Mouse (Mus musculus): ENCODE data around the gene Pnpla2. TPM values are rescaled to one million over a fixed set of nuclear protein-coding genes. Genes with fewer than 3 reads are reported as not detected.

The Pnpla2 gene
- polyA plus RNA-seq, 1 experiment from 2014 or later = 19.1 TPM

GRCm38 (mm10) chr7:141466607-141467148 lies 11.7 kb downstream of the Pnpla2 start:
- H3K4me2 ChIP-seq (replicated peaks) = peak overlapping the region; percentile 65
- H3K4me1 ChIP-seq = peaks cover 52% of the 10 kb centered on the region
- ATAC-seq (ENCODE audit: low FRiP score) = no peak
- no peaks in the 10 kb centered on the region for H3K9me3 ChIP-seq (replicated peaks)
- H3K9ac ChIP-seq = peak overlapping the region; percentile 77
- H3K27ac ChIP-seq = peak overlapping the region; percentile 92; the same call in 1 of the 2 replicates
- peaks cover 52% of the 10 kb centered on the region for H3K27me3 ChIP-seq
- 65% methylated on average over 10 of the region's 10 CpGs for WGBS
- peak overlapping the region; percentile 61 for H3K4me3 ChIP-seq
- peaks cover 23% of the 10 kb centered on the region for H3K36me3 ChIP-seq

DNA sequence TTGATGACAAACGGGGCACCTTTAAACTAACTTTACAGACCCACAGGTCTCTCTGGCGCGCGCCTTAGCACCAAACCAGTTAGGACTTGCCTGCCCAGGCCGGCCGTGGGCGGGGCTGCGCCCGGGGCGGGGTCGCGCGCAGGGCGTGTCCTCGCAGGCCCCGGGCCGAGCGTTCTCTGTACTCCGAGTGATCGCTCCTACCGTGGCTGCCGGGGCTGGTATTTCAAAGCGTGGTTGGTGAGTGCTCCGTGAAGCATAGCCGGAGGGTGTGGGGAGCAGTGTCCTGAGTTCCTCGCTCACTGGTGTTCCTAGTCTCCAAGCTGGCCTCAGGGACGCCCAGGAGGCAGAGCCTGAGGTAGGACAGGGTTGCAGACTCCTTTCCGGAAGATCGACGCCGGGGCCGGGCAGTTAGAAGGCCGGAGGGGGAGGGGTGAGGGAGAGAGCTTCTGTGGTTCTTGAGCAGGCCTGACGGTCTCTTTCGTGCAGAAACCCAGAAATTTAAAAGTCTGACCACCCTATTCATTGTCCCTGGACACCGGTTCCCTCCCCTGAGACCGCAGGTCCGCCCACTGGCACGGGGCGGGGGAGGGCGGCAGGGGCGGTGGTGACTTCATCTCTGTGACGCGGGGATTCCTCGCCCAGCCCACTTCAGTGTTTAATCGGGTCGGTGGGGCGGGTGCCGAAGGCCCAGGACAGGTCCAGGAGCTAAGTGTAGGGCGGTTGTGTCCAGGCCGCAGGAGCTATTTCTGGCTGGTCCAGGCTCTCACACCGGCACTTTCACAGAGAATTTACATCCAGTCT lies 12.4 kb downstream of the Pnpla2 start, which contains the start of gene Cd151:
TSS of gene Cd151 (plus strand) at position 163 of the 801 bp plus-strand sequence.
- H3K9me3 ChIP-seq (replicated peaks) = no peaks in the 10 kb centered on the region
- H3K4me2 ChIP-seq (replicated peaks) = peak within 1 kb of the TSS; percentile 65
- peak within 1 kb of the TSS; percentile 77 for H3K9ac ChIP-seq
- peaks cover 45% of the 10 kb centered on the region for H3K4me1 ChIP-seq
- WGBS = under 1% methylated on average over 52 of the region's 52 CpGs
- H3K4me3 ChIP-seq = peak within 1 kb of the TSS; percentile 61
- peak; percentile 59 for ATAC-seq (ENCODE audit: low FRiP score)
- H3K36me3 ChIP-seq = peaks cover 29% of the 10 kb centered on the region
- H3K27me3 ChIP-seq = peaks cover 45% of the 10 kb centered on the region
- H3K27ac ChIP-seq = peak within 1 kb of the TSS; percentile 92

DNA sequence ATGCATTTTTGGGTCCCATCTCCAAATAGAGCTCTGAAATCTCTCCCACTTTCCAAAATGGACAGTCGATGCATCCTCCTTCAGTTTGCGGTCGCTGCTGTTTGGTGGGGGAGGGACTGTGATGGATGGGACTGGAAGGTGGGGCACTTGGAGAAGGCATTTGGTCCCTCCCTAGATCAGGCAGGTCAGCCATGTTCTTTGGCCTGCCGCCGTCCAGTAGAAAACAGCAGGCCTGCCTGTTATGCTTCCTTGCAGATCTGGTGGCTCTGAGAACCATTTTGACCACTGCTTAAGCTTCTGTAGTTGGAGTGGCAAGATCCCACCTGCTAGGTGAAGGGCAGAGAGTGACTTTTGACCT lies 13.1 kb downstream of the Pnpla2 start:
- Histone ChIP-seq H3K4me1 (peaks cover 45% of the 10 kb centered on the region), H3K4me3 (peak overlapping the region; percentile 61), H3K4me2 (replicated peaks) (peak overlapping the region; percentile 65), H3K36me3 (peaks cover 34% of the 10 kb centered on the region), H3K27ac (peak overlapping the region; percentile 92), H3K27me3 (peaks cover 37% of the 10 kb centered on the region), H3K9me3 (replicated peaks) (no peaks in the 10 kb centered on the region), H3K9ac (peak overlapping the region; percentile 77)
- peak; percentile 38 for ATAC-seq (ENCODE audit: low FRiP score)
- 19% methylated on average over 5 of the region's 5 CpGs for WGBS

GRCm38 (mm10) chr7:141468522-141469211 lies 13.7 kb downstream of the Pnpla2 start:
- peaks cover 49% of the 10 kb centered on the region for H3K4me1 ChIP-seq

DNA sequence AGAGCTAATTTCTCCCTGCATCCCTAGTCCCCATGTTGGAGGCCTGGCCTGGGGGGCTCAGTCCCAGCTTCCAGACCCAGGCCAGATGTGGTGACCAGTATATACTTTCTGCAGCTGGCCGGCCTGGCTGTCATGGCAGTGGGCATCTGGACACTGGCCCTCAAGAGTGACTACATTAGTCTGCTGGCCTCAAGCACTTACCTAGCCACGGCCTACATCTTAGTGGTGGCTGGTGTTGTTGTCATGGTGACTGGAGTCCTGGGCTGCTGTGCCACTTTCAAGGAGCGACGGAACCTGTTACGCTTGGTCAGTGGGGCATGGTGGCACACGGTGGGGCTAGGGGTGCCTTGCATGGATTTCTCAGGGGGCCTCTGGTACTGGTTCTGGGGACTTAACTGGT lies 14.4 kb downstream of the Pnpla2 start:
- peak overlapping the region; percentile 77 for H3K9ac ChIP-seq
- 70% methylated on average over 6 of the region's 6 CpGs for WGBS
- peak overlapping the region; percentile 92 for H3K27ac ChIP-seq
- ATAC-seq (ENCODE audit: low FRiP score) = no peak
- peak overlapping the region; percentile 65 for H3K4me2 ChIP-seq (replicated peaks)
- no peaks in the 10 kb centered on the region for H3K9me3 ChIP-seq (replicated peaks)
- H3K4me3 ChIP-seq = peak overlapping the region; percentile 61
- H3K36me3 ChIP-seq = peaks cover 34% of the 10 kb centered on the region
- peaks cover 56% of the 10 kb centered on the region for H3K4me1 ChIP-seq
- peaks cover 25% of the 10 kb centered on the region for H3K27me3 ChIP-seq

More at GRCm38 (mm10) chr7:141468522-141469211, 13.7 kb downstream of the Pnpla2 start:
- H3K36me3 ChIP-seq = peaks cover 34% of the 10 kb centered on the region
- WGBS = 20% methylated on average over 8 of the region's 8 CpGs
- H3K27ac ChIP-seq = peak overlapping the region; percentile 92
- ATAC-seq (ENCODE audit: low FRiP score) = peak; percentile 85
- peaks cover 32% of the 10 kb centered on the region for H3K27me3 ChIP-seq
- H3K4me3 ChIP-seq = peak overlapping the region; percentile 61
- peak overlapping the region; percentile 77 for H3K9ac ChIP-seq
- no peaks in the 10 kb centered on the region for H3K9me3 ChIP-seq (replicated peaks)
- H3K4me2 ChIP-seq (replicated peaks) = peak overlapping the region; percentile 65

GRCm38 (mm10) chr7:141469901-141470636 lies 15.1 kb downstream of the Pnpla2 start:
- ATAC-seq (ENCODE audit: low FRiP score) = no peak
- no peaks in the 10 kb centered on the region for H3K9me3 ChIP-seq (replicated peaks)
- no peak overlapping the region for H3K4me3 ChIP-seq
- H3K27ac ChIP-seq = peak overlapping the region; percentile 5; the same call in 1 of the 2 replicates
- H3K4me2 ChIP-seq (replicated peaks) = peak overlapping the region; percentile 65
- WGBS = 95% methylated on average over 18 of the region's 18 CpGs
- peak overlapping the region; percentile 77; the same call in 1 of the 2 replicates for H3K9ac ChIP-seq
- peaks cover 54% of the 10 kb centered on the region for H3K4me1 ChIP-seq
- peaks cover 18% of the 10 kb centered on the region for H3K27me3 ChIP-seq
- peaks cover 34% of the 10 kb centered on the region for H3K36me3 ChIP-seq

DNA sequence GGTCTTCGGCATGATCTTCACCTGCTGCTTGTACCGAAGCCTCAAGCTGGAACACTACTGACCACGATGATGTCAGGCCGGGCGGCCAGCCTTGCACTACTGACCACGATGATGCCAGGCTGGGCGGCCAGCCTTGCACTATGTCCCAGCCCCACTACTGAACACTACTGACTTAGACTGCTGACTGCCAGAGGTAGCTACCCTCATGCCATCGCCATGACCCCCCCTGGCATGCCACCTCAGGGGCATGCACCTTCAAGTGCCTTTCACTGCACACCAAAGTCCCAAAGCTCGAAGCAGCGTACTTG lies 15.6 kb downstream of the Pnpla2 start:
- no peak overlapping the region for H3K4me3 ChIP-seq
- H3K9me3 ChIP-seq (replicated peaks) = no peaks in the 10 kb centered on the region
- no peak overlapping the region for H3K4me2 ChIP-seq (replicated peaks)
- WGBS = 92% methylated on average over 10 of the region's 10 CpGs
- peaks cover 51% of the 10 kb centered on the region for H3K4me1 ChIP-seq
- H3K27ac ChIP-seq = no peak overlapping the region
- H3K9ac ChIP-seq = no peak overlapping the region
- ATAC-seq (ENCODE audit: low FRiP score) = no peak
- H3K36me3 ChIP-seq = peaks cover 34% of the 10 kb centered on the region
- peaks cover 14% of the 10 kb centered on the region for H3K27me3 ChIP-seq

- H3K4me1 ChIP-seq = peaks cover 56% of the 10 kb centered on the region
- ATAC-seq (ENCODE audit: low FRiP score) = no peak
- WGBS = 98% methylated on average over 1 of the region's 1 CpGs
Observed at GRCm38 (mm10) chr7:141471236-141471635, 16.2 kb downstream of the Pnpla2 start.

DNA sequence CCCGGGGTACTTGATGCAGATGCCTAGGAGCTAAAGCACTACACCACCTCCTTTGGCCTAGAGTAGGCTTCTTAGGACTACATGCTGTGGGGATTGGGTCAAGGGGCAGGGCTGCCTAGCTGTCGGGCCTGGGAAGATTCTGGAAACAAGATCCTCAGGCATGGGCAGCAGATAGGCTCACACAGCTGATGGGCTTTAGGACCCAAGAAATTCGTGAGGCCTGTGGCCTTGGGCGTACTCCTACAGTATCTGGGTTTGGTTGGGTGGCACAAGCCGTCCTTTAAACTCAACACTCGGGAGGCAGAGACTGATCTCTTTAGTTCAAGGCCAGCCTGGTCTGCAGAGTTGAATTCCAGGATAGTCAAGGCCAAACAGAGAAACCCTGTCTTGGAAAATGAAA lies 17.2 kb downstream of the Pnpla2 start:
- no peak for ATAC-seq (ENCODE audit: low FRiP score)
- no peak overlapping the region for H3K4me3 ChIP-seq
- no peak overlapping the region for H3K9ac ChIP-seq
- H3K27ac ChIP-seq = no peak overlapping the region
- no peak overlapping the region for H3K4me2 ChIP-seq (replicated peaks)
- WGBS = 79% methylated on average over 6 of the region's 6 CpGs
- H3K27me3 ChIP-seq = peaks cover 18% of the 10 kb centered on the region
- peaks cover 34% of the 10 kb centered on the region for H3K36me3 ChIP-seq
- peaks cover 59% of the 10 kb centered on the region for H3K4me1 ChIP-seq
- H3K9me3 ChIP-seq (replicated peaks) = no peaks in the 10 kb centered on the region

More at GRCm38 (mm10) chr7:141471236-141471635, 16.2 kb downstream of the Pnpla2 start:
- Histone ChIP-seq H3K4me3 (no peak overlapping the region), H3K27me3 (peaks cover 14% of the 10 kb centered on the region), H3K36me3 (peaks cover 34% of the 10 kb centered on the region), H3K27ac (no peak overlapping the region), H3K9ac (no peak overlapping the region), H3K9me3 (replicated peaks) (no peaks in the 10 kb centered on the region), H3K4me2 (replicated peaks) (no peak overlapping the region)

DNA sequence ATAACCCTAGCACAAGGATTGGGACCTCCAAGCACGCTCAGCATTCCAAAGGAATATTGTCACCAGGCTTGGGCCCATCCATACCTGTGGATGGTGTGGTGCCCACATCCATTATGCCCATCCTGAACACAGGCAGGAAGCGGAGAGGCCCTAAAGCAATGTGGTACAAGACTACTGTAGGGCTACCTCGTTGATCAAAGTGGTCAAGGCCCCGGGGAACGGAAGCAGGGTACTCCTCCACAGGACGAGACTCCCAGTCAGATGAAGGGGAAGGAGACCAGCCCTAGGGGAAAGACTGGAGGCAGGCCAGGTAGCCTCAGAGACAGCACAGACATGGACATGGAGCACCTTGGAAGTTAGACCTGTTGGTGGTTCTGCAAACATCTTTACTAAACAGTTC lies 17.8 kb downstream of the Pnpla2 start:
- WGBS = 93% methylated on average over 6 of the region's 6 CpGs
- Histone ChIP-seq H3K9ac (no peak overlapping the region), H3K27me3 (peaks cover 23% of the 10 kb centered on the region), H3K9me3 (replicated peaks) (no peaks in the 10 kb centered on the region), H3K27ac (no peak overlapping the region), H3K36me3 (peaks cover 34% of the 10 kb centered on the region), H3K4me1 (peaks cover 59% of the 10 kb centered on the region), H3K4me3 (no peak overlapping the region), H3K4me2 (replicated peaks) (no peak overlapping the region)
- no peak for ATAC-seq (ENCODE audit: low FRiP score)

GRCm38 (mm10) chr7:141474160-141474559 lies 19.2 kb downstream of the Pnpla2 start:
- H3K27ac ChIP-seq = no peak overlapping the region

More at GRCm38 (mm10) chr7:141474160-141474559, 19.2 kb downstream of the Pnpla2 start:
- no peak for ATAC-seq (ENCODE audit: low FRiP score)
- WGBS = 11% methylated on average over 5 of the region's 5 CpGs
- H3K27me3 ChIP-seq = peaks cover 30% of the 10 kb centered on the region
- peak overlapping the region; percentile 84 for H3K4me2 ChIP-seq (replicated peaks)
- no peaks in the 10 kb centered on the region for H3K9me3 ChIP-seq (replicated peaks)
- peaks cover 46% of the 10 kb centered on the region for H3K4me1 ChIP-seq
- peaks cover 34% of the 10 kb centered on the region for H3K36me3 ChIP-seq
- peak overlapping the region; percentile 55 for H3K4me3 ChIP-seq
- H3K9ac ChIP-seq = peak overlapping the region; percentile 85

Measured in hindbrain, embryonic 12.5 days (tissue).